Mouse (Mus musculus) right cerebral cortex, adult 18-20 months (tissue): Measurements from ENCODE around the gene Rtkn2.

Experiments
- DNase-seq: peaks from one replicate; pipeline ENCODE4 v3.0.0; 2022; ENCODE audit warnings: mixed read lengths

Gene Rtkn2

GRCm38 (mm10) chr10:67998116-67998635, 18.8 kb downstream of the Rtkn2 start:
- no peak for DNase-seq

GRCm38 (mm10) chr10:67999170-67999569, 19.8 kb downstream of the Rtkn2 start:
- DNase-seq: no peak

GRCm38 (mm10) chr10:68001456-68001855, 22.1 kb downstream of the Rtkn2 start:
- no peak for DNase-seq

GRCm38 (mm10) chr10:68003651-68004422, 24.5 kb downstream of the Rtkn2 start:
- DNase-seq: no peak

- DNase-seq: no peak
These were observed 26.0 kb downstream of the Rtkn2 start for GRCm38 (mm10) chr10:68005404-68005803.

DNA sequence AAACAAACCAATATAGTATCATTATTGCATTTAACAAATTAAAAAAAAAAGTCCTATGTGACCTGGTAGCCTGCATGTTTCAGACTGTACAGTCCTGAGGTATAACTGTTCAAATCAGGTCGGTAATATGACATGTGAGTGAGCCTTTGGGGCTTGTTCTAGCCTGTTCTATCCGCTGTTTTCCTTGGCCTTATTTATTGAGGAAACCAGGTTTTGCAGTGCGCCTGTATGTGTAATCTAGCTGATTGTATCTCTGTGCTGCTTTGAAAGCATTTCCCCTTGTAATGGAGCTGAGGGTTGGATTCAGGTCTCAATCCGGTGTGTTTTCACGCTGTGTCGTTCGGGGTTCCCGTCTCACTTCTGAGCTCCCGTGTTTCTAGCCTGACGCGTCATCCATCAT, 27.1 kb downstream of the Rtkn2 start:
- DNase-seq: no peak

DNA sequence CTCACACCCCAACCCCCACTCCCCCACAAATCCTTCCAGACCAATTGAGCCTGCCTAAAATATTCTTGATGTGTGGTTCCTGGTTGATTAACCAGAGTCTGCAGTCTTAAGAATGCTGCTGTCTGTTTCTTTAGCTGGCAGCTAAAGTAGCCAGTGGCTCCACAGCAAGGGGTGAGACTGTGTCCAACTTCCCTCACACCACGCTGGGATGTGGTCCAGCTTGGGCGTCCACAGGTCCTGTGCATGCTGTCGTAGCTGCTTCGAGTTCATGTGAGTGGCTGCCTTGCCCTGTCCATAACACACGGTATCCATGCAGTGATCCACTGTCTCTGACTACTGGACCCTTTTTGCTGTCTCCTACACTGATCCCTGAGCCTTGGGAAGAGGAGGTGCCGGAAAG, 27.7 kb downstream of the Rtkn2 start:
- no peak for DNase-seq

GRCm38 (mm10) chr10:68008198-68008955, 29.0 kb downstream of the Rtkn2 start:
- DNase-seq: no peak

DNA sequence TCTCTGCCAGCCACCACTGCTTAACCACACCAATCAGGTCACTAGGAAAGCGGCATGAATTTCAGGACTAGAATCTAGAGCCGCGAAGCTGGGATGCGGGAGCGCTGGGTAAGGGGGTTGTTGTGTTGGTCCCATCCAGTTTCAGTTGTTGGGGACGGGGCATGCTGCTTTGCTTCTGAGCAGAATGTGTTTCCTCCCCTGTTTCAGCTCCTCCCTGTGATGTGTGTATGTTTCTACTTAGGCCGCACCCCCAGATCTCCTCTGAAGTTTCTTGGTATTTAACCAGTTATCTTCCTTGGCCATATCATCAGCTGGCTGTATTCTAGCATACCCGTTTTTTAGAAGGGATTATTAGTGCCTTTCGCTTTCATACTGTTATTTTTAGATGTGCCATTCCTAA, 29.9 kb downstream of the Rtkn2 start:
- DNase-seq: no peak

DNA sequence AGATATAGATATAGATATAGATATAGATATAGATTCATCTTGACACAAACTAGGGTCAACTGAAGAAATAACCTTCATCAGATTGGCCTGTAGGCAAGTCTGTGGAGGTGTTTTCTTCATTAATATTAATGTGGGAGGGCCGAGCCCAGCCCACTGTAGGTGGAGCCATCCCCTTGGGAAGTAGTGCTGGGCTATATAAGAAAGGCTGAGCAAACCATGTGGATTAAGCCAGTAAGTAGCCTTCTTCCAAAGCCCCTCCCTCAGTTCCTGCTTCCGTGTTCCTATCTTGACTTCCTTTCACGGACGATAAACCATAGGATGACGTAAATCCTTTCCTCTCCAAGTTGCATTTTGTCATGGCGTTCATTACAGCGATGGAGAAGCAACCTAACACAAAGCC, 30.5 kb downstream of the Rtkn2 start:
- no peak for DNase-seq

GRCm38 (mm10) chr10:68013137-68013536, 33.8 kb downstream of the Rtkn2 start:
- DNase-seq: no peak

DNA sequence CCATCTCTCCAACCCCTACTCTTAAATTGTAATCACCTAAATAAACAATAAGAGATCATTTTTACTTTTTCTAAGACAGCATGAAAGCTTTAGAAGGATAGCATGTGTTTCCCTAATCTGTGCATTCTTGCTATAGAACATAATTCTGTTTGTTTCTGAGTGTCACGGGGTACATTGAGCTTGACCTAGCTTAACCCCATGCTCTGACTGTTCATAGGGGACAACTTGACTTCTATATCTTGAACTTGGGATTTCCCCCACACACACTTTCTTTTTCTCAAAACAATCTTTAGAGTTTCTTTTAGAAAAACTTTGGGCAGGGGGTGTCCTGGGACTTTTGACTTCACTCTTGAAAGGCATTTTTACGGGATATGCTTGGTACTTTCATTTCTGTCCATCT, 41.4 kb downstream of the Rtkn2 start:
- DNase-seq: no peak

DNA sequence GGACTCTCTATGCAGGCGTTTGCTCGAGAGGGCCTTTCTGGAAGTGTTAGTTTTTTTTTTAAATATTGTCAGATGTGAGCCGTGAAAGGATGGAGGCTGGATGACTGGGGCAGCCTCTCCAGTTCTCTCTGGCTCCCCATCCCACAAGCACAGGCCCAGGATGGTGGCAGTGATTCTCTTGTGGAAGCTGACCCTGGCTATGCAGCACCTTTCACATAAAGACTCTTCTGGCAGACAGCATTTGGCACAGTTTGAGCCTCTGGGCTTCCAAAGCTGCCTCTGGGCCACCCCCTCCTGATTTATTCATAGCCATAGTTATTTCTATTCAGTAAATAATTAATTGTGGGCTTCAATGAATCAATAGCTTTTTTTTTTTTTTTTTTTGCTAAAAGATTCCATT, 46.3 kb downstream of the Rtkn2 start:
- no peak for DNase-seq

GRCm38 (mm10) chr10:68028327-68029080, 49.1 kb downstream of the Rtkn2 start:
- no peak for DNase-seq

GRCm38 (mm10) chr10:68029081-68029626, 49.8 kb downstream of the Rtkn2 start:
- DNase-seq: no peak

DNA sequence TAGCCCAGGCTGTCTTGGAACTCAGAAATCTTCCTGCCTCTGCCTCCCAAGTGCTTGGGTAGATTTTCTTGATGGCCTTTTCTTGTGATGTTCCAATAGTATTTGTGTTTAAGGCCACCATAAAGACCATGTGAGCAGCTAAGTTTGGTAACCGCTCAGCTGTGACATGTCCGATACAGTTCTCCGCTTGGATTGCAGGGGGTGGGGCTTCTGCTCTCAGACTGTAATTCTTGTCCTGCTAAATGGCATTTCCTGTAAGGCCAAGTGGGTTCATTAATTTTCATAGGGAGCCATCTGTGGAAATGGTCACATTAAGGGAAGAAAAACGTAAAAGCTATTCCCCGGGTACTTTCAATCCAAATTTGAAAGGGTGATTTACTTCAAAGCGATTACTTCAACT, 50.7 kb downstream of the Rtkn2 start:
- no peak for DNase-seq

DNA sequence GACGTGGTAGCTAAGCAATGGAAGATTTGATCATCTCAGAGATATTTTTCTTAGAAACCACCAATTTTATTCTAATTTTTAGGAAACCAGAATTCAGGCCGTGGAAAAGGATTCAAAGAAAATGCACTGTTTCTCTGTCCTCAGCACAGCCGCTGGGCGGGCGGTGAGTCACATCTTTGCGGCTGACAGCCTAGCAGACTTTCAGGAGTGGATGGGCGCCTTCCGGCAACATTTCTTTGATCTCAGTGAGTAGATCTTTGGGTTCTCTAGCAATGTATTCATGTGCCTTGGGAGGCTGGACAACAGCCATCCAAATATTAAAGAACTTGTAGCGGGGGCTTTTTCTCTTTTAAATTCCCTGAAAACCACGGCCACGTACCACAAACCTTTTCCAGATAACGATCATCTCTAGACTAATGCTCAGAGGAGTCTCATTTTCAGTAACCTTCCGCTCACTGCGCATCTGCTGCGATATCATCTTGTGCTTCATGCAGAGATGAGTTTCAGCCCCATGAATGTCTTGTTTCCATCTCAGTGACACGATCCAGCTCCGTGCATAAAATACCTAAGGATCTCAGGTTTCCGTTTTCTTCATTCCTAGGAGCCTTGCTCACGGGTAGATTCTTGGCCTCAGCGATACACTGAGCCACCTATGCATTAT, 56.5 kb downstream of the Rtkn2 start:
- no peak for DNase-seq

DNA sequence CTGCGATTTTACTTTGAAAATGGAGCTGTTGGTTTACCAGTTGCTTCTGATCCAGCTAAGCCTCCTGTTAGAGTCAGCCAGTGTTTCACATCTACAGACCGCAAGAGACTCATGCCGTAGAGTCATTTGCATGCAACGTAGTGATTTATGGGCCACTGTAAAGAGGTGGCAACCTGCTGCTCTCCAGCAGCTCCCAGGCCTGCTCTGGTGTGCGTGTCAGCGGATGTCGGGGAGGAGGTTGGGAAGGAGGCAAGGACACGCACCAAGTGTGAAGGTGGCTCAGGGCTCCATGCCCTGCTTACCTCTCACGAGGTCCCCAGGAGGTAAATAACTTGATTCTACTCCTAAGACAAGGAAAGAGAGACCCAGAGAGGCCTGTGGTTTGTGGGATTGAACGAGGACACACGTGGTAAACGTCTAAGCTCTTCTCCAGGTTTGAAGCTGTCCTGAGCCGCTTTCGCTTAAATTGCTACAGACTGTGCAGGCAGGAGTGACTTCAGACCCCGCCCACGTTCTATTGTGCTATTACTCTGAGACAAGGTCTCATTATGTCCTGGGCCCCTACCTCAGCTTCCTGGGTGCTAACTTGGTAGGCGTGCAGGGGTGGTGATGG, 57.1 kb downstream of the Rtkn2 start:
- DNase-seq: no peak

GRCm38 (mm10) chr10:68038997-68039624, 59.7 kb downstream of the Rtkn2 start:
- DNase-seq: no peak

- no peak for DNase-seq
These were observed 60.4 kb downstream of the Rtkn2 start for GRCm38 (mm10) chr10:68039641-68040205.

DNA sequence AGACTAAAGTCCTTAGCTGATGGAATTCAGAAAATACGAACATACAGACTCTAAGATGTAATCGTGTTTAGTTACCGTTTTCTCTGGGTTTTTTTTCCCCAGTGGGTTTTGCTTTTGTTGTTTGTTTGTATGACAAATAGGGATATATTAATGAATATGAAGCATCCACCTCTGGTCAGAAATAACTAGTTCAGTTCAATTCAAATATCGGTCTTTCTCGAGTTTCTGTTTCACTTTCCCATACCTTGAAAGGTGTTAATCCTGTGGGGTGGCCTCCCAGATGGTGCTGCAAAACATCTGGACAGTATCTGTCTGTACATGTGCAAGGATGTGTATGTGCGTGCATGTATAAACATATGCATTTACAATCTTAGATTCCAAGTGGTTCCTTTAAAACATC, 61.0 kb downstream of the Rtkn2 start:
- no peak for DNase-seq
